Mouse (Mus musculus) kidney, postnatal 10 days (tissue): Measurements from ENCODE around the gene Rasa4.
"Not testable (repeated sequence)": the region's sequence is repeated elsewhere in the genome, so short reads cannot be mapped to it uniquely, and the experiment has no call there.

Experiments
- DNase-seq: peaks from one replicate; pipeline ENCODE4 v3.0.0; 2021; ENCODE audit warnings: mixed read lengths

Gene Rasa4

GRCm38 (mm10) chr5:136083669-136084107, at the start of gene Rasa4:
TSS of gene Rasa4 (plus strand) at chr5:136083916.
- DNase-seq, result peak; percentile 96

GRCm38 (mm10) chr5:136034868-136035267, 48.8 kb upstream of the Rasa4 start:
- no peak for DNase-seq

GRCm38 (mm10) chr5:136035285-136035684, 48.4 kb upstream of the Rasa4 start:
- no peak for DNase-seq

- no peak for DNase-seq
Observed at GRCm38 (mm10) chr5:136036667-136037066, 47.0 kb upstream of the Rasa4 start.

GRCm38 (mm10) chr5:136038258-136039214, 45.2 kb upstream of the Rasa4 start, which contains the start of gene Upk3b:
TSS of gene Upk3b (plus strand) at chr5:136038496.
- DNase-seq, result no peak

- DNase-seq, result no peak
Observed at GRCm38 (mm10) chr5:136040210-136040609, 43.5 kb upstream of the Rasa4 start.

GRCm38 (mm10) chr5:136041260-136041659, 42.5 kb upstream of the Rasa4 start:
- DNase-seq, result no peak

- DNase-seq, result no peak
Observed at GRCm38 (mm10) chr5:136041666-136042065, 42.0 kb upstream of the Rasa4 start.

GRCm38 (mm10) chr5:136044865-136045264, 38.9 kb upstream of the Rasa4 start:
- peak; percentile 43 for DNase-seq

- DNase-seq, result peak; percentile 51
Observed at GRCm38 (mm10) chr5:136045408-136045807, 38.3 kb upstream of the Rasa4 start.

GRCm38 (mm10) chr5:136045987-136046386, 37.7 kb upstream of the Rasa4 start:
- peak; percentile 95 for DNase-seq

GRCm38 (mm10) chr5:136048541-136048940, 35.2 kb upstream of the Rasa4 start:
- not testable (repeated sequence) for DNase-seq

- DNase-seq, result no peak
Observed at GRCm38 (mm10) chr5:136049926-136050325, 33.8 kb upstream of the Rasa4 start.

- peak; percentile 89 for DNase-seq
Observed at GRCm38 (mm10) chr5:136051231-136052085, 32.3 kb upstream of the Rasa4 start.

GRCm38 (mm10) chr5:136052861-136053655, 30.7 kb upstream of the Rasa4 start:
- DNase-seq, result peak; percentile 45

- DNase-seq, result no peak
Observed at GRCm38 (mm10) chr5:136054301-136055077, 29.2 kb upstream of the Rasa4 start, which contains the start of gene Upk3bl. TSS of gene Upk3bl (plus strand) at chr5:136054492.

- no peak for DNase-seq
Observed at GRCm38 (mm10) chr5:136056062-136056461, 27.7 kb upstream of the Rasa4 start.

- DNase-seq, result no peak
Observed at GRCm38 (mm10) chr5:136057085-136057484, 26.6 kb upstream of the Rasa4 start.

- peak; percentile 93 for DNase-seq
Observed at GRCm38 (mm10) chr5:136061567-136061966, 22.1 kb upstream of the Rasa4 start.

GRCm38 (mm10) chr5:136063920-136064319, 19.8 kb upstream of the Rasa4 start:
- no peak for DNase-seq

- DNase-seq, result not testable (repeated sequence)
Observed at GRCm38 (mm10) chr5:136066404-136067148, 17.1 kb upstream of the Rasa4 start.
